In genomic region chr6:95207063-95207462, GRCm38 (mm10) we compare ENCODE assay signal across 10 mouse cellular contexts.
DNase-seq lines count a peak whose midpoint lies in the region; ATAC-seq and TF ChIP-seq lines count a peak whose summit lies in the region.
"Had no signal": no experiment of that assay in that cellular context is flagged by ENCODE, and none has a peak within 500 bp of the region (broad histone marks: within the 10 kb centered on the region; RNA-seq: fewer than 3 reads in every experiment).

No protein-coding gene starts in this region.

- no peak for TF ChIP-seq POLR2A in cerebellum, adult 2 months (IDR thresholded peaks at IDR 0.05; ENCODE audit: borderline replicate concordance, insufficient read depth, low read length)

- no peak overlapping the region for H3K4me3 ChIP-seq in cerebellum, adult 2 months (replicated peaks; ENCODE audit: insufficient read depth, low read depth, low read length)
- H3K4me3 ChIP-seq: lung, embryonic 15.5 days; stomach, embryonic 15.5 days had no signal

- WGBS in cerebellum, adult 2 months, result 35% methylated on average over 2 of the region's 2 CpGs

- no peak for ATAC-seq in erythroid progenitor cell, adult 5-6 weeks (replicated peaks; ENCODE audit: low FRiP score, poor library complexity, severe bottlenecking)

- no peak overlapping the region for H3K27ac ChIP-seq in cerebellum, adult 2 months (ENCODE audit: insufficient read depth, low read length)
- H3K27ac ChIP-seq: lung, embryonic 15.5 days; stomach, embryonic 15.5 days had no signal

- intact Hi-C loops in left cerebral cortex, postnatal 36 days (cut with DNase I), result no loop called here

- peak in 1 of 2 experiments; percentile 15 for DNase-seq in cerebellum, adult 2 months
- no peak for DNase-seq in cerebellum, adult 8-10 months
- peak; percentile 32 to 60 for DNase-seq in left cerebral cortex, adult 18-20 months (ENCODE audit: low spot score in 2 of 2)
- no peak for DNase-seq in left cerebral cortex, postnatal 36 days (ENCODE audit: low spot score in 2 of 2)
- DNase-seq in NIH3T3 (ENCODE audit: low read depth), result peak; percentile 80
- peak; percentile 37 to 60 for DNase-seq in frontal cortex, postnatal 25 days (ENCODE audit: low spot score in 2 of 2)
- peak; percentile 10 to 21 for DNase-seq in lung, adult 18-20 months

- no peaks in the 10 kb centered on the region for H3K4me1 ChIP-seq in cerebellum, adult 2 months (ENCODE audit: control insufficient read depth, insufficient read depth, low read length)
- H3K4me1 ChIP-seq: lung, embryonic 15.5 days; stomach, embryonic 15.5 days had no signal

- H3K27me3 ChIP-seq in cerebellum, adult 2 months (ENCODE audit: control insufficient read depth, insufficient read depth, low read length), result no peaks in the 10 kb centered on the region
- H3K27me3 ChIP-seq: lung, embryonic 15.5 days; stomach, embryonic 15.5 days had no signal

- TF ChIP-seq CTCF in cerebellum, adult 2 months (IDR thresholded peaks at IDR 0.05; ENCODE audit: borderline replicate concordance, insufficient read depth, low read depth, low read length), result 0 out of 2 replicates have a peak, but pooled peaks have one; percentile 7

Comparison
In these comparisons a context has a peak if more than half of its experiments do, and no peak if none do; other contexts are left out.
1. DNase-seq: peak in left cerebral cortex, adult 18-20 months (2 of 2), NIH3T3 (single experiment), frontal cortex, postnatal 25 days (2 of 2) and lung, adult 18-20 months (2 of 2); none in cerebellum, adult 8-10 months (single experiment) and left cerebral cortex, postnatal 36 days (0 of 2).